Mouse (Mus musculus): ENCODE results near the gene Lyrm1.

The Lyrm1 gene

DNA sequence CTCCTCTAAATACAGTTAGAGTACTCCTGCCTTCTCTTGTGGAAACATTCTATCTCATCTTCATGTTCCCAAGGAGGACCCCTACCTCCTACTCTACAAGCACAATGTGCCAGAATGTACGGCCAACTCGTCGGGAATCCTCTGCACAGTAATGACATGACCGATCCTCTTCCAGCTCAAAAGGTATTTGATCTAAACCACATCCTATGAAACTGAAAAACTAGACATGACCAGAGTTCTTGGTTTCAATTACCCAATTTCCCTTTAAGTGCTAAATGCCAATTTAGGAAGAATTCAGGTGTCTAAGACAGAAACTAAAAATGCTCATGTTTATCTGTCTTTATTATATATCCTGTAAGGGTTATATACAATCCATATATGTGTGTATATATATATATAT lies 23.5 kb upstream of the Lyrm1 start:
- no peak for TF ChIP-seq GATA4 (IDR thresholded peaks at IDR 0.05; ENCODE audit: insufficient replicate concordance, low read length)

GRCm38 (mm10) chr7:119873050-119873449 lies 22.6 kb upstream of the Lyrm1 start:
- no peak for TF ChIP-seq GATA4 (IDR thresholded peaks at IDR 0.05; ENCODE audit: insufficient replicate concordance, low read length)

- no peak for TF ChIP-seq GATA4 (IDR thresholded peaks at IDR 0.05; ENCODE audit: insufficient replicate concordance, low read length)
Observed at GRCm38 (mm10) chr7:119875776-119876440, 19.8 kb upstream of the Lyrm1 start.

DNA sequence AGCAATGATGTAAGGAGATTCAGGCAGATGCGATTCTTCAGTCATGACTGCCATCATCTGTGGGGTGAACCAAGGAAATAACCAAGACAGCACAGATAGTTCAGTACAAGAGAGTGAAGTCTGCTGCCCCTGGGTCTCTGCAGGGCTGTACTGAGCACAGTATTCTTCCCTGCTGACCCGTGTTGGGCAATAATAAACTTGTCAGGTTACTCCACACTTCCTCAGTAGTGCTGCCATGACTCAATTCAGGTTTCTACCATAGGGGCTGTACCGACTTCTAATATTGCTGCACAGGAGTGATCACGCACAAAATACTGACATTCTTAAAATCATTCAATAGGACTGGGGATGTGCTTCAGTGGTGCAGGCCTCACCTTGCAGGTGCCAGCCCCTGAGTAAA lies 16.5 kb upstream of the Lyrm1 start:
- TF ChIP-seq GATA4 (IDR thresholded peaks at IDR 0.05; ENCODE audit: insufficient replicate concordance, low read length): no peak

DNA sequence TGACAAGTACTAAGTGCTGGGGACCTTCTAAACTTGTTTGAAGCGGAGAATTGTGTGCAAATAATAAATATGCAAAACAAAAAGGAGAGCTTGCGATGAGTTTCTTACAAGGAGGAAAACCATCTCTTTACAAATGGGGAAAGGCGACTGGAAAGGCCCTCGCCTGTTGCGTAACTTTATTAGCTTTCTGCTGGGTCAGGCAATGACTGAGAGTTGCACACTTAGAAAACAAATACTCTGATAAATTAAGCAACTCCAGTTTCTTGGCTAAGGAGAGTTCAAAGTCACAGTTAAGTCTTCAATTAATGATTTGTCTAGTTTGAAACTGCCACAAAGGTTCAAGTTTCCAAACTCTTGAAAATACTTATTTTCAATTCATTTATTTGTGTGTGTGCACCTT lies 15.3 kb upstream of the Lyrm1 start:
- no peak for TF ChIP-seq GATA4 (IDR thresholded peaks at IDR 0.05; ENCODE audit: insufficient replicate concordance, low read length)

DNA sequence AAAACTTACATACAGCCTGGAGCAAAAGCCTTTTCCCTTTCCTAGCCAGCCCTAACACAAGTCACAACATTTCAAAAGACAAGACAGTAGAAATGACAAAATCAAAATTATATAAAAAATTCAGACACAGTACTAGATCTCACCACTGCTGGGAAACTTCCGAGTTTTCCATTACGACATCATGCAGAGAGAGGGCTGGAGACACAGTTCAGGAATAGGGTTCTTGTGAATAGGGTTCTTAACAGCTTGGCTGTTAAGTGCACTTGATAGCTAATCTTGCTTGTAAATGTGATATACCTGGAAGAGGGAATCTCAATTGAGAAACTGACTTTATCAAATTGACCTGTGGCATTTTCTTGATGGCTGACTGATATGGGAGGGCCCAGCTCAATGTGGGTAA lies 14.4 kb upstream of the Lyrm1 start:
- TF ChIP-seq GATA4 (IDR thresholded peaks at IDR 0.05; ENCODE audit: insufficient replicate concordance, low read length): no peak

DNA sequence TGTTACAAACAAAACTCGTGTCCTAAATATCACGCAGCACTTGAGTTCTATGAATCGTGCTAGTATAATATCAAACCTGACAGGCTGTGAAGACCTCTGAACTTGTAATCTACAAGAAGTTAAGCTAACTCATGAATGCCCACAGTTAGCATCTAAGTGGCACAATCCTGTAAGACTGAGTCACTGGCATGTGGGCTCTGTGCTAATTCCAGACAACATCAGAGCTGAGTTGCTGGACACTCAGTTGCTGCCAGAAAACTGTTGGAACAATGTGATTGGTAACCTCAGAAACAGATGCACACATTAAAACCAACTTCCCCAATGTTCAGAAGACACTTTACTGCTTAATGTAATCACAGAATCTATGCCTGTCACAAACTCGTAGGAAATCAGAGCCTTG lies 7.8 kb upstream of the Lyrm1 start:
- TF ChIP-seq GATA4 (IDR thresholded peaks at IDR 0.05; ENCODE audit: insufficient replicate concordance, low read length): no peak

DNA sequence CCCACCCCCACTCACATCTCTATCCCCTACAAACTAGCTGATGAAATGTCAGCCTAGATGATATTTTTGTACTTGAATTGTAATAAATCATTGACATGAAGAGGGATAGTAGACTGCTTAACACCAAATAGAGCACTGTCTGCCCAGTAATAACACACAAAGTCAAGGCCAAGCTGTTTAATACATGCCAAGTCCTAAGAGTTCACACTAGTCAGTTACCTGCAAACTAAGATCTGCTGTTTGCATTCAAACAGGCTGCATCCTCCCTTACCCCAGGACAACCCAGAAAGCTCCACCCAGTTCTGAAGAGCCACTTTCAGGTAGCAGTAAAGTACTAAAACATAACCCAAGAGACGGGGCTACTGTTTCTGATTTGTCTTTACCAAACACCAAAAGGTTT lies 3.5 kb upstream of the Lyrm1 start:
- no peak for TF ChIP-seq GATA4 (IDR thresholded peaks at IDR 0.05; ENCODE audit: insufficient replicate concordance, low read length)

GRCm38 (mm10) chr7:119892742-119893141 lies 2.9 kb upstream of the Lyrm1 start:
- TF ChIP-seq GATA4 (IDR thresholded peaks at IDR 0.05; ENCODE audit: insufficient replicate concordance, low read length): no peak

DNA sequence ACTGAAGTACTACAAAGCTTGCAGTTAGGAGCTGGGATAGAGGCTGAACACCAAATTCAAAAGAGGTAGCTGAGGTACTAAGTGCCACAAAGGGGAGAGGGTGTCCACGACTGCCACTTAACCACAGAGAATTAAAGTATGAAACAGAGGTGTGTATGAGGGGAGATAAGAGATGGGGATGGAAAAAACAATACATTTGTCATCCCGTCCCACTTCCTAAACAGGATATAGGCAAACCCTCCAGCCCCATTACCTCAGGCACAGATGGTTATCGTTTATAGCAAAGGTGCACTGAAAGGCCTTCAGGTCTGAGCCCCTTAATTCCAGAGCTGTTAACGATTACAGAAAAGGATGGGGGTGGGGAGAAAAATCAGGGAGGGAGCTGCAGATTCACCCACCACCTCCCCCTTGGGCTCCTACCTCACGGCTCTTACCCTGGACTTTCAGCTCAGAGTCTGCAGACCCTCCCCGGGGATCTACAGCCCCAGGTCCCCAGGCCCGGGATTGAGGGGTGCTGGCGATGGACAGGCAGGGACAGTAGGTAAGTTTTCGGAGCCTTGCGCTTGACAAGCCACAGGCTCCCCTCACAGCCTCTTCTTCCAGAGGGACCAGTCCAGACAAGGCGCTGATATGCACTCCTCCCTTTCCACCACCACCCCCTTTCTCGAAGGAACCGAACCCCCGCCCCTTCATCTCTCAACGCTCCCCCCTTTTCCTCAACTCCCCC lies 680 bp upstream of the Lyrm1 start:
- no peak for TF ChIP-seq GATA4 (IDR thresholded peaks at IDR 0.05; ENCODE audit: insufficient replicate concordance, low read length)

- no peak for TF ChIP-seq GATA4 (IDR thresholded peaks at IDR 0.05; ENCODE audit: insufficient replicate concordance, low read length)
Observed at GRCm38 (mm10) chr7:119897521-119898109, 2.0 kb downstream of the Lyrm1 start.

GRCm38 (mm10) chr7:119898247-119898856 lies 2.7 kb downstream of the Lyrm1 start:
- TF ChIP-seq GATA4 (IDR thresholded peaks at IDR 0.05; ENCODE audit: insufficient replicate concordance, low read length): no peak

DNA sequence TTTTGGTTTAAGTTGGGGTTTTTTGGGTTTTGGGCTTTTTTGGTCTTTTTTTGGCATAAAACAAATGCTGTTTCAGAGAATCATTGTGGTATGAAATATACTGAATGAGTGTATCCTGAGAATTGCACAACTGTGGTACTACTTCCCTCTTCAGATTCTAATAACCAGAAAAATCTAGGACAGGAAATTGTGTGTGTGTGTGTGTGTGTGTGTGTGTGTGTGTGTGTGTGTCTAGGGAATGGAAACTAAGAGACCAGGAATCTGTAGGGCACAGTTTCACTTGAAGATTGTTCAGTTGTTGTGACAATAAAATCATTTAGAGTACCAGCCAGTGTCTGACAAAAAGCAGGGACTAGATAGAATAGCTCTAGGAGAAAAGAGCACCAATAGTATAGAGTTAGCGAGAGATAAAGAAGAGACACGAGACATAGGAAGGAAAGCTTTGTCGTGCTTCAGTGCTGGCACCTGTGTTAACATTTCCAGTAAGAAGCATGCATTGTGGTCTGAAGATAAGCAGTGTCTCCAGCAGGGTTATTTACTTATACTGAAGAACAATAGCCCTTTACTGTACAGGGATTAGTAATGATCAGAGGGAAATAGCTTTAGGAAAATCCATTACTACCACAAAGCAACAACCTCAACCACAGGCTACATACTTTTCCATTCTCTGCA lies 3.9 kb downstream of the Lyrm1 start:
- no peak for TF ChIP-seq GATA4 (IDR thresholded peaks at IDR 0.05; ENCODE audit: insufficient replicate concordance, low read length)

GRCm38 (mm10) chr7:119906523-119907215 lies 11.0 kb downstream of the Lyrm1 start:
- no peak for TF ChIP-seq GATA4 (IDR thresholded peaks at IDR 0.05; ENCODE audit: insufficient replicate concordance, low read length)

DNA sequence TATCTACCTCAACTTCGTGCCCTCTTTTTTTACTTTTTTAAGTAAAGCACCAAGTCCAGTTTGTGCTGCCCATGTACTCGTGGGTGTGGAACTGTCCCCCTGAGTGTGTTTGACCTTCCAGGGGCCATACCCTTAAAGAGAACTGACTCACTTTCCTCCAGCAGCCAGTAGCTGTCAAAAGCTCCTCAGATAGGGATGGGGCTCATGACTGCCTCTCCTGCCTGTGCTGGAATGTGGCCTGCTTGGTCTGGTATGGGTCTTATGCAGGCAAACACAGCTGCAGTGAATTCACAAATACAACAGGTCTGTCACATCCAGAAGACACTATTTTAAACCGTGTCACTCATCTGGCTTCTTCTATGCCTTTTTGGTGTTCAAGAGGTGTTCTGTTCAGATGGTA lies 16.1 kb downstream of the Lyrm1 start:
- no peak for TF ChIP-seq GATA4 (IDR thresholded peaks at IDR 0.05; ENCODE audit: insufficient replicate concordance, low read length)
